Mouse (Mus musculus) CH12.LX (cell line): ENCODE data around the gene Slc15a2. TPM values are rescaled to one million over a fixed set of nuclear protein-coding genes. Genes with fewer than 3 reads are reported as not detected.

Experiments used
- DNase-seq: peaks from one replicate; pipeline ENCODE4 v3.0.0-alpha.2; 2013; ENCODE audit errors: extremely low read depth
- H3K27ac ChIP-seq: 2 replicates; pipeline ENCODE4 v1.5.1; 2012; ENCODE audit warnings: low read depth, mild to moderate bottlenecking, control low read depth, moderate library complexity; ENCODE audit not compliant: insufficient read depth
- H3K27me3 ChIP-seq: replicated peaks from 2 replicates; pipeline ENCODE3; 2012; ENCODE audit warnings: inconsistent platforms
- H3K36me3 ChIP-seq, 2 experiments: replicated peaks in 1 of 2; 2 replicates each; pipeline versions ENCODE3 to v1.6.1; 2012; ENCODE audit warnings: inconsistent platforms in 1 of 2, low read length in 1 of 2, mild to moderate bottlenecking in 1 of 2, mixed read lengths in 1 of 2, moderate library complexity in 1 of 2; ENCODE audit not compliant: control insufficient read depth in 1 of 2, insufficient read depth in 1 of 2
- H3K4me1 ChIP-seq, 2 experiments: 2 replicates each; pipeline ENCODE4 v1.6.1; 2012; ENCODE audit warnings: inconsistent platforms in 1 of 2, moderate library complexity in 1 of 2; ENCODE audit not compliant: insufficient read depth in 2 of 2, control insufficient read depth in 1 of 2
- H3K4me2 ChIP-seq: 2 replicates; pipeline ENCODE4 v1.6.1; 2012; ENCODE audit warnings: low read depth, mild to moderate bottlenecking, control low read depth; ENCODE audit not compliant: poor library complexity, insufficient read depth, severe bottlenecking
- H3K4me3 ChIP-seq, 3 experiments: fragments of 150-350 bp in 1 of 3; sonication (generic) in 1 of 3; replicated peaks in 1 of 3; 2 replicates each; pipeline versions ENCODE3 to v1.5.1; 2011 to 2012; ENCODE audit warnings: low read depth in 2 of 3, low read length in 2 of 3, mild to moderate bottlenecking in 2 of 3, moderate library complexity in 2 of 3, control low read depth in 1 of 3, improper control_type of control experiment in 1 of 3, inconsistent platforms in 1 of 3, mixed read lengths in 1 of 3; ENCODE audit not compliant: poor library complexity in 1 of 3
- H3K79me2 ChIP-seq: replicated peaks from 2 replicates; pipeline ENCODE4 v1.6.1; 2012; ENCODE audit warnings: mild to moderate bottlenecking, moderate library complexity; ENCODE audit not compliant: control insufficient read depth, poor library complexity, insufficient read depth, severe bottlenecking; ENCODE audit errors: extremely low read depth
- H3K9ac ChIP-seq: 2 replicates; pipeline ENCODE4 v1.6.1; 2012; ENCODE audit warnings: low read depth, mild to moderate bottlenecking, control low read depth, moderate library complexity; ENCODE audit not compliant: insufficient read depth
- H3K9me3 ChIP-seq: replicated peaks from 2 replicates; pipeline ENCODE3; 2012; ENCODE audit warnings: low read length, inconsistent platforms, mixed read lengths
- BHLHE40 ChIP-seq: IDR thresholded peaks from 2 replicates; pipeline ENCODE4 v1.6.1; 2011; ENCODE audit warnings: mild to moderate bottlenecking, low read depth, low read length, improper control_type of control experiment
- CHD1 ChIP-seq: IDR thresholded peaks from 2 replicates; pipeline ENCODE4 v1.6.1; 2012; ENCODE audit warnings: low read depth, low read length, improper control_type of control experiment, inconsistent platforms
- EP300 ChIP-seq: IDR thresholded peaks from 2 replicates; pipeline ENCODE4 v1.6.1; 2011; ENCODE audit warnings: low read length, improper control_type of control experiment
- ETS1 ChIP-seq: conservative IDR thresholded peaks from 2 replicates; pipeline ENCODE4 v1.6.1; 2012; ENCODE audit warnings: low read depth, mild to moderate bottlenecking, inconsistent platforms, low read length, improper control_type of control experiment, moderate library complexity
- IRF4 ChIP-seq: IDR thresholded peaks from 2 replicates; pipeline ENCODE4 v1.6.1; 2014; ENCODE audit warnings: low read depth, mild to moderate bottlenecking, inconsistent platforms, low read length, improper control_type of control experiment
- JUN ChIP-seq: IDR thresholded peaks from 2 replicates; pipeline ENCODE4 v1.6.1; 2011; ENCODE audit warnings: low read depth, mild to moderate bottlenecking, low read length, improper control_type of control experiment, moderate library complexity; ENCODE audit not compliant: insufficient read depth
- MAFK ChIP-seq: IDR thresholded peaks from 2 replicates; pipeline ENCODE4 v1.6.1; 2011; ENCODE audit warnings: low read length, improper control_type of control experiment; ENCODE audit not compliant: insufficient replicate concordance
- MEF2A ChIP-seq: IDR thresholded peaks from 2 replicates; pipeline ENCODE4 v1.6.1; 2014; ENCODE audit warnings: low read depth, mild to moderate bottlenecking, inconsistent platforms, low read length, improper control_type of control experiment, borderline replicate concordance
- MYC ChIP-seq: IDR thresholded peaks from 2 replicates; pipeline ENCODE4 v1.6.1; 2011; ENCODE audit warnings: low read depth, mild to moderate bottlenecking, improper control_type of control experiment, low read length
- NRF1 ChIP-seq: IDR thresholded peaks from 2 replicates; pipeline ENCODE4 v1.6.1; 2014; ENCODE audit warnings: low read depth, mild to moderate bottlenecking, inconsistent platforms, low read length, improper control_type of control experiment, moderate library complexity
- PAX5 ChIP-seq: IDR thresholded peaks from 2 replicates; pipeline ENCODE4 v1.6.1; 2012; ENCODE audit warnings: low read length, inconsistent platforms, mixed read lengths
- POLR2A ChIP-seq: IDR thresholded peaks from 2 replicates; pipeline ENCODE4 v1.6.1; 2011; ENCODE audit warnings: low read depth, mild to moderate bottlenecking, improper control_type of control experiment, low read length
- RAD21 ChIP-seq: IDR thresholded peaks from 2 replicates; pipeline ENCODE4 v1.6.1; 2011; ENCODE audit warnings: low read depth, mild to moderate bottlenecking, low read length, improper control_type of control experiment, moderate library complexity
- RCOR1 ChIP-seq: conservative IDR thresholded peaks from 2 replicates; pipeline ENCODE4 v1.6.1; 2012; ENCODE audit warnings: low read depth, mild to moderate bottlenecking, inconsistent platforms, low read length, improper control_type of control experiment
- SMC3 ChIP-seq: IDR thresholded peaks from 2 replicates; pipeline ENCODE4 v1.6.1; 2011; ENCODE audit warnings: low read depth, low read length, improper control_type of control experiment
- TCF12 ChIP-seq: IDR thresholded peaks from 2 replicates; pipeline ENCODE4 v1.6.1; 2014; ENCODE audit warnings: low read depth, mild to moderate bottlenecking, inconsistent platforms, low read length, improper control_type of control experiment
- USF1 ChIP-seq: IDR thresholded peaks from 2 replicates; pipeline ENCODE4 v1.6.1; 2014; ENCODE audit warnings: low read depth, mild to moderate bottlenecking, inconsistent platforms, low read length, improper control_type of control experiment
- ZKSCAN1 ChIP-seq: IDR thresholded peaks from 2 replicates; pipeline ENCODE4 v1.6.1; 2012; ENCODE audit warnings: low read depth, inconsistent platforms, low read length, improper control_type of control experiment, borderline replicate concordance
- dilution Hi-C: fragments of 300-500 bp; cut with MboI; formaldehyde crosslinking; loops from 2 replicates; pipeline ENCODE4 v1.14.3; 2020; ENCODE audit warnings: low sequenced_read_pairs; ENCODE audit not compliant: extremely low pct_unique_long_range_greater_than_20kb, extremely low pct_ligation_motif_present
- in situ Hi-C: fragments of 300-500 bp; cut with MboI; formaldehyde crosslinking; loops from 3 replicates; pipeline ENCODE4 v1.14.3; 2019; ENCODE audit warnings: low sequenced_read_pairs, low pct_ligation_motif_present, low pct_unique_long_range_greater_than_20kb, mixed read lengths
- polyA plus RNA-seq: library from polyadenylated mRNA; unstranded; fragments of >175 nt; gene quantifications from 2 replicates; pipeline ENCODE4 v1.2.1, GENCODE M21; 2012; ENCODE audit warnings: low read depth; ENCODE audit not compliant: insufficient read length
- total RNA-seq, 2 experiments: library from RNA; depleted of rRNA; stranded (reverse); fragments of 300-350 nt in 1 of 2; fragments of >200 nt in 1 of 2; gene quantifications; 2 replicates each; pipeline ENCODE4 v1.2.3; 2012 to 2014

The Slc15a2 gene
- total and polyA plus RNA-seq, 3 experiments = 9.4 to 11.7 (median 11.4) TPM

DNA sequence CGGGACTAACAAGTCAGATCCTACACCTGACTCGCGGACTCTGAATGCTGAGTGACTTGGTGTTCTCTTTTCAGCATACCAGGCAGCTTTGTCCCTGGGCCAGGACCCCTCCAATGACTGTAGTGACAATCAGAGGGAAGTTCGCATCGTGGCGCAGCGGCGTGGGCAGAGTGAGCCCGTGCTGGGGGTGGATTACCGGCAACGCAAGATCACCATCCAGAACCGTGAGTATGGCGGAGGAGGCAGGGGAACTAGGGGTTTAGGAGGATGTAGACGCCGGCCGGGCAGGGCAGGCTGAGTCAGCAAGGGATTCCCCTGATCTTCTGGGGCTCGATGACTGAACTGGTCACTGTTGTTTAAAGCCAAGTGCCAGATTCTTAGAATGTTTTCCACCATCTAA is 75.4 kb downstream of the Slc15a2 start:
- TF ChIP-seq MEF2A = peak; percentile 63
- TF ChIP-seq RAD21 = no peak; the same call in none of the 2 replicates
- TF ChIP-seq SMC3 = no peak; the same call in 1 of the 2 replicates
- TF ChIP-seq ZKSCAN1 = no peak
- peak; percentile 98 for TF ChIP-seq MAFK
- peak; percentile 75 for TF ChIP-seq ETS1
- TF ChIP-seq IRF4 = peak; percentile 55
- TF ChIP-seq JUN = no peak
- peak; percentile 44; the same call in 1 of the 2 replicates for TF ChIP-seq TCF12
- peak; percentile 54; the same call in 1 of the 2 replicates for TF ChIP-seq EP300
- TF ChIP-seq RCOR1 = no peak
- TF ChIP-seq BHLHE40 = peak; percentile 91
- TF ChIP-seq PAX5 = no peak
- no peak for TF ChIP-seq MYC
- TF ChIP-seq USF1 = no peak
- 0 out of 2 replicates have a peak overlapping the region, but pooled peaks have one; percentile 1 for H3K4me2 ChIP-seq
- H3K27me3 ChIP-seq = peaks cover 2% of the 10 kb centered on the region
- peak overlapping the region; percentile 50 for H3K27ac ChIP-seq
- dilution Hi-C loops (no loop called here), in situ Hi-C loops (no loop called here)
- H3K79me2 ChIP-seq = no peaks in the 10 kb centered on the region
- H3K36me3 ChIP-seq = no peaks in the 10 kb centered on the region
- peak; percentile 78 for DNase-seq
- peaks cover 26 to 58% of the 10 kb centered on the region in 2 experiments for H3K4me1 ChIP-seq
- H3K9ac ChIP-seq = no peak overlapping the region
- peak overlapping the region in 2 of 3 experiments; percentile 34 to 36 for H3K4me3 ChIP-seq
- H3K9me3 ChIP-seq = peaks cover 2% of the 10 kb centered on the region

DNA sequence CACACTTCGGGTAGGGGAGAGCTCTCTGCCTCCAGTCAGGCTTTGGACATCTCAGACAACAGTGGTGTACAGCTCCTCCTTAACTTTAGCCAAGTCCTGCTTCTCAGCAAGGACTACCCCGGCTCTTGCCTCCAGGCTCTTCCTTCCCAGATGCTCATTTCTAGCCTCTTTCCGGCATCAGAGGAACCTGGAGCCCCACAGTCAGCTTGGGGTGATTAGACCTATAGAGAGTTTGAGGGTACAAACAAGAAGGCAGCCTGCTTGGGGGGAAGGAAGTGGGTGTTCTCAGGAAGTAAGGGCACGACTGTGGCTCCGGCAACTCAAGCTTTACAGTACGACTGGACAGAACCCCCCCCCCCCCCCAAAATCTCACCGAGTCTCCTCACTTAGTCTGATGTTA is 76.0 kb downstream of the Slc15a2 start:
- H3K79me2 ChIP-seq = no peaks in the 10 kb centered on the region
- no peak for DNase-seq
- in situ Hi-C loops = no loop called here
- no peak for TF ChIP-seq POLR2A
- TF ChIP-seq MYC = no peak
- TF ChIP-seq CHD1 = no peak
- TF ChIP-seq NRF1 = no peak
- peaks cover 2% of the 10 kb centered on the region for H3K27me3 ChIP-seq
- no peak overlapping the region for H3K27ac ChIP-seq
- peaks cover 22 to 57% of the 10 kb centered on the region in 2 experiments for H3K4me1 ChIP-seq
- dilution Hi-C loops = no loop called here
- H3K36me3 ChIP-seq = no peaks in the 10 kb centered on the region
- H3K9me3 ChIP-seq = peaks cover 2% of the 10 kb centered on the region
- H3K4me2 ChIP-seq = no peak overlapping the region
- no peak overlapping the region for H3K9ac ChIP-seq
- no peak overlapping the region for H3K4me3 ChIP-seq
